Comparison of ENCODE assay signal across 8 mouse cellular contexts in the genomic region with DNA sequence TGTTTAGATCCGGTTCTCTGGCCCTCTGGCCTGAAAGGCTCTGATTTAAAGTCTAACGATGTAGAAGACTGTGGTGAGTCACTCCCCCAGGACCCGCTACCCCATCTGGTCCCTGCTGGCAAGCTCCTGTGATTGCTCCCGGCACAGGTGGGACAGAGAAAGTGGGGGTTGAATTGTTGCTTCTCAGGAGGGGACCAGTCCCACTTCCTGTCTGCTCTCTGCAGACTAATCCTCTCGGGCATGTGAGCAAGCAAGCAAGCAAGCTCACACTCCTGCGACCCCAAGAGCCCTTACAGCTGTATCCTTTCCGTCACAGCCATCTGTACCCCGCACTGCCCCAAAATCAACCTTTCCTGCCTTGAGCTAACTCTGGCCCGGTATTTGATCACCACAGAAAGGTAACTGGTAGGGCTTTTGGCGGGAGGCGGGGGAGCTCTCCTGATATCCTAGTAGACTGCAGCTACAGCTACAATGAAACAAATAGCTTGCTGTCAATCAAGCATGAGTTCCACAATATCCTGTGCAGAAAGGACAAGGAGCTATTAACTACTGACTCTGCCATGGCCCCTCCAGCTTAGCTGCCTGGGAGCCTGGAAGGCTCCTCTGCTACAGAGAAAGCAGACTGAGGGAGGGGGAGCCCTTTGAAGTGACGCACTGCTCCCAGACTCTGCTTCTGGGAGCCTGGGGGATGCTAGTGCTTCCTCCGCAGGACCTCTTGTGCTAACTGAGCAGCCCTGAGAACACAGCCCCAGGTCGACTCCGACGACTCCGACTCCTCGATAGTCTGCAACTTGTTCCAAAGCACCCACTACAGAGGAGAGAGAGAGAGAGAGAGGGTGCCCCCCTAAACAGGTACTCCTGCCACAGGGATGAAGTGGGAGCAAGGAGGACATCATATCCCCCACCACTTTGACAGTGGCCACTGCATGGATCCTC.
DNase-seq lines count a peak whose midpoint lies in the region; ATAC-seq and TF ChIP-seq lines count a peak whose summit lies in the region.

No protein-coding gene starts in this region.

- WGBS in kidney, embryonic 15.5 days: 7% methylated on average over 18 of the region's 18 CpGs
- WGBS in hindbrain, embryonic 13.5 days: 3% methylated on average over 18 of the region's 18 CpGs
- whole genome bisulfite sequencing in neural tube, embryonic 11.5 days: 2% methylated on average over 18 of the region's 18 CpGs

- peaks cover 23% of the 10 kb centered on the region for H3K27me3 ChIP-seq in kidney, embryonic 15.5 days
- H3K27me3 ChIP-seq in hindbrain, embryonic 13.5 days: peaks cover 25% of the 10 kb centered on the region
- H3K27me3 ChIP-seq in neural tube, embryonic 11.5 days (ENCODE audit: control insufficient read depth, insufficient read depth, low read length): 0 out of 2 replicates have a peak, but pooled peaks cover 2% of the 10 kb centered on the region

- no peak for TF ChIP-seq POLR2A in brain, embryonic 14.5 days (IDR thresholded peaks at IDR 0.05; ENCODE audit: borderline replicate concordance, extremely low read depth, insufficient read depth, insufficient read length, poor library complexity, severe bottlenecking)

- no peaks in the 10 kb centered on the region for H3K9me3 ChIP-seq in kidney, embryonic 15.5 days (replicated peaks)
- H3K9me3 ChIP-seq in hindbrain, embryonic 13.5 days: no peaks in the 10 kb centered on the region
- H3K9me3 ChIP-seq in neural tube, embryonic 11.5 days (ENCODE audit: control insufficient read depth, low read length): no peaks in the 10 kb centered on the region

- H3K27ac ChIP-seq in kidney, embryonic 15.5 days: peak overlapping the region; percentile 95
- peak overlapping the region; percentile 75 for H3K27ac ChIP-seq in hindbrain, embryonic 13.5 days
- peak overlapping the region; percentile 75 for H3K27ac ChIP-seq in neural tube, embryonic 11.5 days (ENCODE audit: low read depth, low read length)

- H3K36me3 ChIP-seq in kidney, embryonic 15.5 days: no peaks in the 10 kb centered on the region
- no peaks in the 10 kb centered on the region for H3K36me3 ChIP-seq in hindbrain, embryonic 13.5 days
- H3K36me3 ChIP-seq in neural tube, embryonic 11.5 days (ENCODE audit: control insufficient read depth, insufficient read depth, low read length): no peaks in the 10 kb centered on the region

- 0 out of 2 replicates have a peak overlapping the region, but pooled peaks have one; percentile 3 for H3K4me3 ChIP-seq in kidney, embryonic 15.5 days (replicated peaks)
- H3K4me3 ChIP-seq in hindbrain, embryonic 13.5 days: no peak overlapping the region
- no peak overlapping the region for H3K4me3 ChIP-seq in neural tube, embryonic 11.5 days (ENCODE audit: low read depth, low read length)

- peaks cover 77% of the 10 kb centered on the region for H3K4me1 ChIP-seq in kidney, embryonic 15.5 days
- peaks cover 76% of the 10 kb centered on the region for H3K4me1 ChIP-seq in hindbrain, embryonic 13.5 days (replicated peaks)
- peaks cover 43% of the 10 kb centered on the region for H3K4me1 ChIP-seq in neural tube, embryonic 11.5 days (ENCODE audit: control insufficient read depth, insufficient read depth, low read length)

- no peak for TF ChIP-seq CTCF in brain, embryonic 14.5 days (IDR thresholded peaks at IDR 0.05; ENCODE audit: borderline replicate concordance, extremely low read depth, insufficient read depth, insufficient read length)

- ATAC-seq in kidney, embryonic 15.5 days (replicated peaks; ENCODE audit: low FRiP score): peak; percentile 66
- ATAC-seq in hindbrain, embryonic 13.5 days (ENCODE audit: low FRiP score): 0 out of 2 replicates have a peak, but pooled peaks have one; percentile 2
- ATAC-seq in neural tube, embryonic 11.5 days (ENCODE audit: insufficient read depth, low FRiP score, low TSS enrichment): no peak

- no peak overlapping the region for H3K9ac ChIP-seq in kidney, embryonic 15.5 days
- H3K9ac ChIP-seq in hindbrain, embryonic 13.5 days: peak overlapping the region; percentile 40
- H3K9ac ChIP-seq in neural tube, embryonic 11.5 days (ENCODE audit: low read length): peak overlapping the region; percentile 24

- DNase-seq in kidney, adult 11 months: no peak
- DNase-seq in brain, embryonic 14.5 days (ENCODE audit: low read depth): peak; percentile 86
- peak; percentile 57 for DNase-seq in neural tube, embryonic 11.5 days (ENCODE audit: low spot score)
- DNase-seq in left cerebral cortex, adult 11 months (ENCODE audit: low spot score): no peak
- DNase-seq in spleen, adult 12 weeks (ENCODE audit: low spot score): no peak
- DNase-seq in urinary bladder, postnatal 4 days (ENCODE audit: low spot score in 2 of 2): no peak

- H3K4me2 ChIP-seq in kidney, embryonic 15.5 days: peak overlapping the region; percentile 49
- H3K4me2 ChIP-seq in hindbrain, embryonic 13.5 days: peak overlapping the region; percentile 25; the same call in 1 of the 2 replicates
- H3K4me2 ChIP-seq in neural tube, embryonic 11.5 days (ENCODE audit: low read depth): peak overlapping the region; percentile 28

Comparison
In these comparisons a context has a peak if more than half of its experiments do, and no peak if none do; other contexts are left out.
1. DNase-seq: peak in brain, embryonic 14.5 days (single experiment) and neural tube, embryonic 11.5 days (single experiment); none in kidney, adult 11 months (single experiment), left cerebral cortex, adult 11 months (single experiment), spleen, adult 12 weeks (single experiment) and urinary bladder, postnatal 4 days (0 of 2).
2. Peak in every context shown above with its lines, with median percentiles within 50 percentile points of each other: H3K27ac ChIP-seq and H3K4me2 ChIP-seq.